Mouse (Mus musculus) heart, adult 2 months (tissue): ENCODE results near the gene Rdh16f2. TPM values are rescaled to one million over a fixed set of nuclear protein-coding genes. Genes with fewer than 3 reads are reported as not detected.

Source experiments
- DNase-seq, 2 experiments: peaks; one replicate each; pipeline ENCODE4 v3.0.0; 2021
- H3K27ac ChIP-seq: fragments of 200-600 bp; 2 replicates; pipeline ENCODE4 v1.8.1; 2022
- H3K27me3 ChIP-seq: fragments of 200-500 bp; 2 replicates; pipeline ENCODE4 v1.6.1; 2012; ENCODE audit warnings: mild to moderate bottlenecking, low read length, inconsistent platforms, mixed read lengths; ENCODE audit not compliant: control insufficient read depth, insufficient read depth
- H3K36me3 ChIP-seq: fragments of 200-500 bp; 2 replicates; pipeline ENCODE4 v1.6.1; 2012; ENCODE audit warnings: low read length, inconsistent platforms; ENCODE audit not compliant: control insufficient read depth, insufficient read depth
- H3K4me1 ChIP-seq: fragments of 200-500 bp; 2 replicates; pipeline ENCODE4 v1.6.1; 2011; ENCODE audit warnings: low read length; ENCODE audit not compliant: control insufficient read depth, insufficient read depth
- H3K4me3 ChIP-seq: fragments of 200-600 bp; 2 replicates; pipeline ENCODE4 v1.8.1; 2022
- H3K79me2 ChIP-seq: fragments of 200-500 bp; replicated peaks from 2 replicates; pipeline ENCODE4 v1.6.1; 2012; ENCODE audit warnings: mild to moderate bottlenecking, inconsistent platforms, low read length, moderate library complexity, mixed read lengths; ENCODE audit not compliant: control insufficient read depth, insufficient read depth
- H3K9ac ChIP-seq: fragments of 200-500 bp; 2 replicates; pipeline ENCODE4 v1.6.1; 2012; ENCODE audit warnings: low read depth, mild to moderate bottlenecking, control low read depth, inconsistent platforms, low read length, mixed read lengths
- CTCF ChIP-seq: fragments of 200-600 bp; IDR thresholded peaks from 2 replicates; pipeline ENCODE4 v1.8.1; 2022; ENCODE audit warnings: antibody characterized with exemption, mild to moderate bottlenecking, moderate library complexity
- EP300 ChIP-seq: fragments of 200-500 bp; IDR thresholded peaks from 2 replicates; pipeline ENCODE4 v1.6.1; 2011; ENCODE audit warnings: low read depth, low read length, control low read depth; ENCODE audit not compliant: insufficient read depth
- POLR2A ChIP-seq: fragments of 200-500 bp; IDR thresholded peaks from 2 replicates; pipeline ENCODE4 v1.6.1; 2011; ENCODE audit warnings: mild to moderate bottlenecking, low read depth, low read length, control low read depth; ENCODE audit not compliant: insufficient read depth
- WGBS: fragments of 180-500 bp; shearing (Covaris S2); methylation state at CpG from one replicate; pipeline ENCODE4 v1.1.7; 2018; 5-methylcytosine and 5-hydroxymethylcytosine counted together
- intact Hi-C: fragments of 180-260 bp; cut with DNase I; formaldehyde crosslinking; loops from one replicate; pipeline ENCODE4 v1.15.1; 2025
- polyA plus RNA-seq: library from polyadenylated mRNA; depleted of rRNA; stranded (reverse); fragments of >200 nt; gene quantifications from 2 replicates; pipeline ENCODE4 v1.2.3, GENCODE M21; 2012
- total RNA-seq, 2 experiments: library from RNA; stranded (reverse); gene quantifications; 2 replicates each; pipeline ENCODE4 v1.2.3; 2021

Rdh16f2 gene
- total and polyA plus RNA-seq, 3 experiments: not detected

- Histone ChIP-seq H3K9ac (no peak overlapping the region), H3K79me2 (no peaks in the 10 kb centered on the region), H3K4me1 (no peaks in the 10 kb centered on the region), H3K27ac (no peak overlapping the region), H3K27me3 (no peaks in the 10 kb centered on the region), H3K36me3 (no peaks in the 10 kb centered on the region), H3K4me3 (no peak overlapping the region)
- intact Hi-C loops: no loop called here
- TF ChIP-seq CTCF (no peak), POLR2A (no peak), EP300 (no peak)
- 84% methylated on average over 3 of the region's 3 CpGs for WGBS
- DNase-seq: no peak
These were observed 31.2 kb downstream of the Rdh16f2 start for GRCm38 (mm10) chr10:127897506-127897905.

GRCm38 (mm10) chr10:127898218-127898617, 31.9 kb downstream of the Rdh16f2 start, which contains the start of gene Sdr9c7:
TSS of gene Sdr9c7 (plus strand) at chr10:127898518.
- Histone ChIP-seq H3K27ac (no peak within 1 kb of the TSS), H3K9ac (no peak within 1 kb of the TSS), H3K36me3 (no peaks in the 10 kb centered on the region), H3K79me2 (no peaks in the 10 kb centered on the region), H3K4me1 (no peaks in the 10 kb centered on the region), H3K4me3 (no peak within 1 kb of the TSS), H3K27me3 (no peaks in the 10 kb centered on the region)
- no peak for DNase-seq
- WGBS: 88% methylated on average over 2 of the region's 2 CpGs
- TF ChIP-seq CTCF (no peak), EP300 (no peak), POLR2A (no peak)
- intact Hi-C loops: no loop called here

GRCm38 (mm10) chr10:127899783-127900182, 33.5 kb downstream of the Rdh16f2 start:
- H3K4me1 ChIP-seq: no peaks in the 10 kb centered on the region
- no peaks in the 10 kb centered on the region for H3K79me2 ChIP-seq
- no peak overlapping the region for H3K9ac ChIP-seq
- WGBS: 40% methylated on average over 5 of the region's 5 CpGs
- H3K36me3 ChIP-seq: no peaks in the 10 kb centered on the region
- no peak overlapping the region for H3K4me3 ChIP-seq
- intact Hi-C loops: no loop called here
- TF ChIP-seq EP300: no peak
- TF ChIP-seq POLR2A: no peak
- no peak for TF ChIP-seq CTCF
- no peak for DNase-seq
- no peaks in the 10 kb centered on the region for H3K27me3 ChIP-seq
- no peak overlapping the region for H3K27ac ChIP-seq

DNA sequence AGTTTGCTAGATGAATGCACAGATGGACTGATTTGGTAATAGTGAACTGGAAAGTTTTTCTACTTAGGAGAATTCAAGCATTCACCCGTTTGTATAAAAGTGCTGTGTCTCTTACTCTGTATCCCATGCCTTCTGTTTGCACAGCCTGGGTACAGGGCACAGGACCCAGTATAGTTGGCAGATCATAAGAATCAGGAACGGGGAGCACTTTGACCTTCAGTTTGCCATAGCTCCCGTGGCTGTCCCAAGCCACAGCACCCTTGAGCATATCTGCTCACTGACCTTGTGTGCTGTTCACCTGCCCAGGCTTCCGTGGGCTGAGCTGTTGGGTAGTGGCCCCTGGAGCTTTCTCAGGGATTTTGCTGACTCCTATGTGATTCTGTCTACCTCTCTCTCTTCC, 35.5 kb downstream of the Rdh16f2 start:
- 72% methylated on average over 4 of the region's 4 CpGs for WGBS
- DNase-seq: no peak
- no peak overlapping the region for H3K27ac ChIP-seq

DNA sequence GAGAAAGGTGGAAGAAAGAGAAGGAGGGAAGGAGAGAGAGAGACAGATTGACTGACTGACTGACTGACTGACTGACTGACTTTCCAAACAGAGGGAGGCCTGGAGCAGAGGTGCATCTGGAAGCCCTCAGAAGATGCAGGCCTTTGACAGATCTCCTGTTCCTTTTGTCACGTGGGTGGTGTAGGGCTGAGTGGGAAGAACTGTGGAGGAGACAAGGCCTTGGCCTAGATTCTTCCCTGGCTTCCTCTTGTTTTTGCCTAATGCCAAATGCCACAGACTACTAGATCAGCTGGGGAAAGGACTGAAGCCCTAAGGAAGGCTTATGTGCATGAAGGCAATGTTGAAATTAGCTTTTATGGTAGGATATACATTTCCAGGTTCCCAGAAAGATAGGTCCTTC, 36.8 kb downstream of the Rdh16f2 start:
- TF ChIP-seq POLR2A (no peak), CTCF (no peak), EP300 (no peak)
- H3K27ac ChIP-seq: no peak overlapping the region
- H3K79me2 ChIP-seq: no peaks in the 10 kb centered on the region
- H3K4me3 ChIP-seq: no peak overlapping the region
- WGBS: 63% methylated on average over 1 of the region's 1 CpGs
- no peaks in the 10 kb centered on the region for H3K4me1 ChIP-seq
- intact Hi-C loops: no loop called here
- H3K9ac ChIP-seq: no peak overlapping the region
- H3K36me3 ChIP-seq: no peaks in the 10 kb centered on the region
- DNase-seq: no peak
- H3K27me3 ChIP-seq: no peaks in the 10 kb centered on the region

More for the DNA sequence above, 35.5 kb downstream of the Rdh16f2 start:
- H3K4me3 ChIP-seq: no peak overlapping the region
- H3K36me3 ChIP-seq: no peaks in the 10 kb centered on the region
- intact Hi-C loops: no loop called here
- no peak overlapping the region for H3K9ac ChIP-seq
- no peaks in the 10 kb centered on the region for H3K4me1 ChIP-seq
- H3K79me2 ChIP-seq: no peaks in the 10 kb centered on the region
- TF ChIP-seq CTCF (no peak), POLR2A (no peak)
- no peaks in the 10 kb centered on the region for H3K27me3 ChIP-seq

DNA sequence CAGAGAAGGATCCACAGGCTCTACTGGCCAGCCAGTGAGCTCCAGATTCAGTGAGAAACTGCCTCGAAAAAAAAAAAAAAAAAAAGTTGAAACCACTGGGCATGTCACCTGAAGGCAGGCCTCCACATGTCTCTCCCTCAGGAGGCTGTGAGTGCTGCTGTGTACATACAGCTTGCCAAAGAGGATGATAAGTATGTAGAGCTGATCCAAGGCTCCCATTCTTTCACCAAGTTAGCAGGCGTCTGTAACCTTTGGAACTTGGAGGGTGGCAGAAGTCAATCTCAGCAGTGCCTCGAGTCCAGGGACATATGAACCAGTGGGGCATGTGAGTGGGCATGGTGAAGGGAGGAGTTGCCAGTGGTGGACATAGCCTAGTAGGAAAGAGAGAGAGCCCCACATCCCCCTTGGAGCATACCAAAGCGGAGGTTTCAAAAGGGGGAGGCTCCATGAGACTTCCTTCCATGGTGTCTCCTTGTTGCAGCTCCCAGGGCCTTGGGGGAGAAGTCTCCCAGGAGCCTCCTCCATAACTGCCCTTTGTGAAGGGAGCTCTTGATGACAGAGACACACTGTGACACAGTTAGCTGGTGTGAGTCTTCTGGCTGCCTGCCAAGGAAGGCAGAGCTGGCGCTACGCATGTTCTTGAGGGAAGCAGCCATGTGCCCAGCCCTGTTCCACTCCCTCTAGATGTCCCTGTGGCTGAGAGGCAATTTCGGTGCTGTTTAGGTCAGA, 38.6 kb downstream of the Rdh16f2 start:
- Histone ChIP-seq H3K9ac (no peak overlapping the region), H3K27ac (no peak overlapping the region), H3K27me3 (no peaks in the 10 kb centered on the region), H3K4me1 (no peaks in the 10 kb centered on the region), H3K36me3 (no peaks in the 10 kb centered on the region), H3K79me2 (no peaks in the 10 kb centered on the region), H3K4me3 (no peak overlapping the region)
- TF ChIP-seq CTCF (no peak), EP300 (no peak), POLR2A (no peak)
- intact Hi-C loops: no loop called here
- DNase-seq: peak in 1 of 2 experiments; percentile 7
- WGBS: 41% methylated on average over 7 of the region's 7 CpGs
